Mouse (Mus musculus): ENCODE measurements around the gene Fbxo5. TPM values are rescaled to one million over a fixed set of nuclear protein-coding genes. Genes with fewer than 3 reads are reported as not detected.

Fbxo5 gene
- polyA plus RNA-seq, 1 experiment = 1.1 TPM

DNA sequence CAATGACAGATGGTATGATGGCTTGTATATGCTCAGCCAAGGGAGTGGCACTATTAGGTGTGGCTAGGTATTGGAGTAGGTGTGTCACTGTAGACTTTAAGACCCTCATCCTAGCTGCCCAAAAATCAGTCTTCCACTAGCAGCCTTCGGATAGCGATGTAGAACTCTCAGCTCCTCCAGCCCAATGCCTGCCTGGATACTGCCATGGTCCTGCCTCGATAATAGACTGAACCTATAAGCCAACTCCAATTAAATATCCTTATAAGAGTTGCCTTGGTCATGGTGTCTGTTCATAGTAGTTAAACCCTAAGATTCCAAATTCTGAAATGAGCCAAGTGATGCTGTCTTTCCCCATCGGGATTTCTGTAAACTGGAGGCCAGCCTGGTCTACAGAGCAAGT lies 7.3 kb downstream of the Fbxo5 start:
- TF ChIP-seq CTCF (IDR thresholded peaks at IDR 0.05; ENCODE audit: insufficient read depth, low read length) = no peak
- TF ChIP-seq POLR2A (IDR thresholded peaks at IDR 0.05; ENCODE audit: borderline replicate concordance, extremely low read depth, low read depth, low read length) = no peak
- no peaks in the 10 kb centered on the region for H3K4me1 ChIP-seq (ENCODE audit: control insufficient read depth, insufficient read depth, low read length)
- WGBS = 81% methylated on average over 4 of the region's 4 CpGs
- no peak for DNase-seq
- H3K4me3 ChIP-seq (replicated peaks; ENCODE audit: extremely low read depth, low read depth, low read length) = no peak overlapping the region

- TF ChIP-seq CTCF (IDR thresholded peaks at IDR 0.05; ENCODE audit: insufficient read depth, low read length) = peak; percentile 30; the same call in 1 of the 2 replicates
- no peak for TF ChIP-seq POLR2A (IDR thresholded peaks at IDR 0.05; ENCODE audit: borderline replicate concordance, extremely low read depth, low read depth, low read length)
- 20% methylated on average over 12 of the region's 12 CpGs for WGBS
- peak; percentile 37 for DNase-seq
- Histone ChIP-seq H3K4me1 (ENCODE audit: control insufficient read depth, insufficient read depth, low read length) (no peaks in the 10 kb centered on the region), H3K4me3 (replicated peaks; ENCODE audit: extremely low read depth, low read depth, low read length) (no peak overlapping the region)
These were observed 14.7 kb downstream of the Fbxo5 start for GRCm38 (mm10) chr10:5790657-5791056.

DNA sequence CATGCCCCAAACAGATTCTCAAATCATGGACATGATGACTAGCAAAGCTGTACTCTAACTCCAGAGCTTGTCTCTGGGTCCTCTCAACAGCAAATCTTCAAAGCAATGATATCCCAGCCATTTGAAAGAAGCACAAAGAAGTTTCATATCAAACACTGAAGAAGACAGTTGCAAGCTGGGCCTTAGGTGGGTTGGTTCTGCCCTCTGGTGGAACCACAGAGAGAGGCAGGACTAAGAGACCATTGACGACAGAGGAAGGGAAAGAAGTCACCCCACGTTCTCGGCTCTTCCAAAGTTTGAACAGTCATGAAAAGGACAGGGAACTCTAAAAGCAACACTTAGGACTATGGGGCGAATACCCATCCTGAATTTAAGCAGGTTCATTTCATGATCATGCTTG lies 18.5 kb downstream of the Fbxo5 start:
- Histone ChIP-seq H3K4me1 (ENCODE audit: control insufficient read depth, insufficient read depth, low read length) (no peaks in the 10 kb centered on the region), H3K4me3 (replicated peaks; ENCODE audit: extremely low read depth, low read depth, low read length) (no peak overlapping the region)
- DNase-seq = no peak
- 12% methylated on average over 4 of the region's 4 CpGs for WGBS
- TF ChIP-seq CTCF (IDR thresholded peaks at IDR 0.05; ENCODE audit: insufficient read depth, low read length) = peak; percentile 73
- no peak for TF ChIP-seq POLR2A (IDR thresholded peaks at IDR 0.05; ENCODE audit: borderline replicate concordance, extremely low read depth, low read depth, low read length)

Other genes with a start within 250 kb of the Fbxo5 start
- gene Myct1, start 211.8 kb downstream of the Fbxo5 start, polyA plus RNA-seq (2012; rRNA removed) = 24.7 and 31.2 TPM in 2 replicates
- gene Vip, start 166.4 kb downstream of the Fbxo5 start, polyA plus RNA-seq (2012; rRNA removed) = 0.12 and 0.14 TPM in 2 replicates
- gene Mtrf1l, start 18.3 kb upstream of the Fbxo5 start, polyA plus RNA-seq (2012; rRNA removed) = 2.4 TPM in 2 replicates
- 0.06 and 0.09 TPM in 2 replicates for gene Rgs17, start 116.8 kb upstream of the Fbxo5 start, polyA plus RNA-seq (2012; rRNA removed)